Mouse (Mus musculus) cerebellum, adult 11-12 months (tissue): ENCODE measurements around the gene Slc22a20.

Source experiments
- DNase-seq: peaks from one replicate; pipeline ENCODE4 v3.0.0; 2022

The Slc22a20 gene

DNA sequence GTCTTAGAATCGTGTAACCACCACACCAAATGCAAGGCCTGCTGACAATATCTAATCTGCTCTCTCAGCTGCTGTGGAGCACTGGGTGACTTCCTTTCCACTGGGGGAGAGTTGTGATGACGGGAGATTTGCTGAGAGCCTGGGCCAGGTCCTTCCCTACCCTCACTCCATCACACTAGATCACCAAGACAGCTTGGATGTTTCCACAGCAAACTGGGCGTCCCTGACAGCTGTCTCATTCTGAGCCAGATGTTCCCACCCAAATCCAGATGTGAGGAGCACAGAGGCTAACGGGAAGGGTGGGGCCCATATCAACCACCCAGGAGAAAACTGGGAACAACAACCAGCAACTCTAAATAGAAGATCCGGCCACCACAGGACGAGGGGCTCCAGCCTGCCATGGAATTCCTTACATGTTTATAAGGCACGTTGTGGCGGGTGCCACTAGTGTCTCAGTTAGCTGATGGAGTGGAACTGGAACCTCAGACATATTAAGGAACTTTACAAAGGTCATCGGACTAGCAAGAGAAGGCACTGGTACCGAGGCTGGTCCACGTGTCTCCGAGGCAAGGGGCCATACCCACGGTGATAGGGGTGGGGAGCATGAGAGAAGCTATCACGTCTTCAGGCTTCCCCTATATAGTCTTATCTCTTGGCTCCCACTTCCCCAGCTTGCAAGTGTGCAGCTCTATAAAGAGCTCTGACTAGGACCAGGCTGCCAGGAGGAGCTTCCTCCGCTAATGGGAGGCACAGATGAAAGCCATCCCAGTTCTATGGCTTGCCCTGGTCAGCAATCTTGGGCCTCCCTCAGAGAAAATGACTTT lies 63.6 kb downstream of the Slc22a20 start:
- no peak for DNase-seq

- DNase-seq: no peak
Observed at GRCm38 (mm10) chr19:5921715-5922114, 64.2 kb downstream of the Slc22a20 start.
